Mouse (Mus musculus) MEL (cell line): ENCODE measurements around the gene Sec23a. TPM values are rescaled to one million over a fixed set of nuclear protein-coding genes. Genes with fewer than 3 reads are reported as not detected.

Source experiments
- DNase-seq: peaks from one replicate; pipeline ENCODE4 v3.0.0; 2011; ENCODE audit warnings: low read depth, low spot score
- H3K27ac ChIP-seq: 2 replicates; pipeline ENCODE4 v1.5.1; 2012; ENCODE audit warnings: low read depth, mild to moderate bottlenecking, control low read depth, low read length, moderate library complexity; ENCODE audit not compliant: control insufficient read depth
- H3K27me3 ChIP-seq, 2 experiments: fragments of 150-350 bp in 1 of 2; sonication (generic) in 1 of 2; 2 replicates each; pipeline ENCODE4 v1.6.1; 2012; ENCODE audit warnings: low read length in 2 of 2, mild to moderate bottlenecking in 2 of 2, improper control_type of control experiment in 1 of 2, moderate library complexity in 1 of 2; ENCODE audit not compliant: insufficient read depth in 2 of 2, control insufficient read depth in 1 of 2
- H3K36me3 ChIP-seq, 2 experiments: 2 replicates each; pipeline ENCODE4 v1.6.1; 2012 to 2014; ENCODE audit warnings: low read length in 2 of 2, improper control_type of control experiment in 1 of 2, inconsistent platforms in 1 of 2, mild to moderate bottlenecking in 1 of 2; ENCODE audit not compliant: insufficient read depth in 2 of 2, control insufficient read depth in 1 of 2
- H3K4me1 ChIP-seq, 2 experiments: fragments of 150-350 bp in 1 of 2; sonication (generic) in 1 of 2; 2 replicates each; pipeline ENCODE4 v1.6.1; 2012; ENCODE audit warnings: low read length in 2 of 2, improper control_type of control experiment in 1 of 2, mild to moderate bottlenecking in 1 of 2; ENCODE audit not compliant: insufficient read depth in 2 of 2, control insufficient read depth in 1 of 2
- H3K4me3 ChIP-seq, 2 experiments: fragments of 150-350 bp in 1 of 2; sonication (generic) in 1 of 2; 2 replicates each; pipeline ENCODE4 v1.5.1; 2012; ENCODE audit warnings: low read depth in 2 of 2, low read length in 2 of 2, mild to moderate bottlenecking in 2 of 2, moderate library complexity in 2 of 2, control low read depth in 1 of 2, improper control_type of control experiment in 1 of 2; ENCODE audit not compliant: control insufficient read depth in 1 of 2, insufficient read depth in 1 of 2
- H3K79me2 ChIP-seq: 2 replicates; pipeline ENCODE4 v1.6.1; 2012; ENCODE audit warnings: mild to moderate bottlenecking, low read length, moderate library complexity; ENCODE audit not compliant: control insufficient read depth, poor library complexity, insufficient read depth
- H3K9ac ChIP-seq: 2 replicates; pipeline ENCODE4 v1.6.1; 2012; ENCODE audit warnings: low read depth, mild to moderate bottlenecking, control low read depth, low read length, moderate library complexity; ENCODE audit not compliant: control insufficient read depth, poor library complexity, severe bottlenecking
- H3K9me3 ChIP-seq: fragments of 150-350 bp; sonication (generic); replicated peaks from 2 replicates; pipeline ENCODE4 v1.6.1; 2012; ENCODE audit warnings: mild to moderate bottlenecking, low read length, improper control_type of control experiment, moderate library complexity; ENCODE audit not compliant: insufficient read depth
- CHD1 ChIP-seq: IDR thresholded peaks from 2 replicates; pipeline ENCODE4 v1.6.1; 2012; ENCODE audit warnings: low read depth, mild to moderate bottlenecking, inconsistent platforms, low read length, improper control_type of control experiment
- CTCF ChIP-seq, 3 experiments: IDR thresholded peaks in 2 of 3; conservative IDR thresholded peaks in 1 of 3; 2 replicates each; pipeline ENCODE4 v1.5.1; 2011 to 2012; ENCODE audit warnings: low read length in 3 of 3, low read depth in 2 of 3, mild to moderate bottlenecking in 2 of 3, improper control_type of control experiment in 1 of 3, inconsistent platforms in 1 of 3, mixed read lengths in 1 of 3, moderate library complexity in 1 of 3; ENCODE audit not compliant: control insufficient read depth in 1 of 3, insufficient read depth in 1 of 3, poor library complexity in 1 of 3, severe bottlenecking in 1 of 3
- EP300 ChIP-seq, 2 experiments: IDR thresholded peaks; 2 replicates each; pipeline ENCODE4 v1.6.1; 2011; ENCODE audit warnings: improper control_type of control experiment in 2 of 2, low read length in 2 of 2, low read depth in 1 of 2, mild to moderate bottlenecking in 1 of 2
- HCFC1 ChIP-seq: IDR thresholded peaks from 2 replicates; pipeline ENCODE4 v1.6.1; 2012; ENCODE audit warnings: low read depth, mild to moderate bottlenecking, inconsistent platforms, low read length, improper control_type of control experiment, moderate library complexity
- KAT2A ChIP-seq: conservative IDR thresholded peaks from 2 replicates; pipeline ENCODE4 v1.6.1; 2012; ENCODE audit warnings: low read depth, low read length, improper control_type of control experiment, inconsistent platforms
- MYB ChIP-seq: IDR thresholded peaks from 2 replicates; pipeline ENCODE4 v1.6.1; 2011; ENCODE audit warnings: mild to moderate bottlenecking, low read depth, low read length, improper control_type of control experiment
- MYC ChIP-seq: IDR thresholded peaks from 2 replicates; pipeline ENCODE4 v1.6.1; 2011; ENCODE audit warnings: low read depth, mild to moderate bottlenecking, low read length, improper control_type of control experiment, moderate library complexity
- NRF1 ChIP-seq: IDR thresholded peaks from 2 replicates; pipeline ENCODE4 v1.6.1; 2014; ENCODE audit warnings: low read depth, mild to moderate bottlenecking, inconsistent platforms, low read length, improper control_type of control experiment, moderate library complexity; ENCODE audit not compliant: poor library complexity, insufficient read depth, severe bottlenecking
- POLR2AphosphoS2 ChIP-seq: IDR thresholded peaks from 2 replicates; pipeline ENCODE4 v1.6.1; 2011; ENCODE audit warnings: low read length, improper control_type of control experiment
- RAD21 ChIP-seq: IDR thresholded peaks from 2 replicates; pipeline ENCODE4 v1.6.1; 2011; ENCODE audit warnings: mild to moderate bottlenecking, low read depth, low read length, improper control_type of control experiment
- SMC3 ChIP-seq: IDR thresholded peaks from 2 replicates; pipeline ENCODE4 v1.6.1; 2011; ENCODE audit warnings: low read depth, low read length, improper control_type of control experiment
- ZC3H11A ChIP-seq: IDR thresholded peaks from 2 replicates; pipeline ENCODE4 v1.6.1; 2012; ENCODE audit warnings: low read depth, mild to moderate bottlenecking, inconsistent platforms, low read length, improper control_type of control experiment
- polyA plus RNA-seq, 2 experiments: library from polyadenylated mRNA; stranded (reverse) in 1 of 2; unstranded in 1 of 2; fragments of >175 nt in 1 of 2; fragments of >200 nt in 1 of 2; gene quantifications; 2 replicates each; pipeline versions ENCODE4 v1.2.1 to v1.2.4; 2012; ENCODE audit warnings: low replicate concordance in 2 of 2, low read depth in 1 of 2; ENCODE audit not compliant: insufficient read length in 2 of 2, insufficient read depth in 1 of 2, missing spikeins in 1 of 2
- total RNA-seq: library from RNA; depleted of rRNA; stranded (reverse); fragments of 300-350 nt; gene quantifications from 2 replicates; pipeline ENCODE4 v1.2.3, GENCODE M21; 2012

The Sec23a gene
- total and polyA plus RNA-seq, 3 experiments = 16.1 to 98.2 (median 16.7) TPM

DNA sequence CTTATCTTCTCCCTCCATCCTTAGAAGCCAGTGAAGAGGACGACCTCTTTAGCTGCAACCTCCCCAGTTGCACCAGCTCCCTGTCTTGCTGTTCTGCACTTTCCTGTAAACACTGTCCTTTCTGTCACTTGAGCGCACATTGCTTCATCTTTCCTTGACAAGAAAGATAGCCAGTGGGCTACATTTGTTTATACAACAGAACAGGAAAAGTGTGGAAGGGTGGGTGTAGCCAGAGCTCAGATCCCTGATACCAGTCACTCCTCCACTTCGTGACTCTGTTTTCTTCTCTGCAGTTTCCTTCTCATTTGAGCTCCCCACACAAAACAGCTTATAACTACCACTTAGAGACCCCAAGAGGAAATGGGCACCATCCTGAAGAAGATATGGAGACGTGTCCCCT lies 77.2 kb downstream of the Sec23a start:
- Histone ChIP-seq H3K9ac (no peak overlapping the region), H3K27me3 (peaks cover 7 to 11% of the 10 kb centered on the region in 2 experiments; a peak in 3 of 4 replicates), H3K79me2 (no peaks in the 10 kb centered on the region), H3K27ac (no peak overlapping the region), H3K9me3 (no peaks in the 10 kb centered on the region), H3K4me1 (no peaks in the 10 kb centered on the region), H3K36me3 (no peaks in the 10 kb centered on the region), H3K4me3 (no peak overlapping the region)
- no peak for DNase-seq
- TF ChIP-seq EP300 (IDR thresholded peaks at IDR 0.05; ENCODE audit: low read depth in 1 of 2, low read length in 2 of 2) (no peak), MYB (no peak), HCFC1 (no peak), CHD1 (no peak), ZC3H11A (no peak), MYC (no peak), NRF1 (no peak)
- TF ChIP-seq, all 39 proteins: peak for 0

DNA sequence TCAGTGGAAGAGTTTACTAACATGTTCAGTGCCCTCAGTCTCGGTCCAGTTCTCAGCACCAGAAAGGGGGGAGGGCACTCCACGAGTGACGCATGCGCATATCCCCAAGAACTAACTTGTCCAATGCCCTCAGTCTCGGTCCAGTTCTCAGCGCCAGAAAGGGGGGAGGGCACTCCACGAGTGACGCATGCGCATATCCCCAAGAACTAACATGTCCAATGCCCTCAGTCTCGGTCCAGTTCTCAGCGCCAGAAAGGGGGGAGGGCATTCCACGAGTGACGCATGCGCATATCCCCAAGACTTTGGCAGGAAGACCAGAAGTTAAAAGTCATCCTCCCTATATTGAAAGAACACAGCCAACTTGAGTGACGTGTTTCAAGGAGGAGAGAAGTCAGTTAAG lies 86.8 kb downstream of the Sec23a start:
- Histone ChIP-seq H3K27me3 (no peaks in the 10 kb centered on the region), H3K27ac (no peak overlapping the region), H3K79me2 (no peaks in the 10 kb centered on the region), H3K9ac (peak overlapping the region; percentile 58), H3K4me3 (peak overlapping the region; percentile 43 to 51), H3K4me1 (0 out of 4 replicates have a peak, but pooled peaks cover 0 to 7% of the 10 kb centered on the region in 2 experiments), H3K36me3 (no peaks in the 10 kb centered on the region), H3K9me3 (no peaks in the 10 kb centered on the region)
- DNase-seq = peak; percentile 82
- TF ChIP-seq MYB (no peak), NRF1 (peak; percentile 76)

DNA sequence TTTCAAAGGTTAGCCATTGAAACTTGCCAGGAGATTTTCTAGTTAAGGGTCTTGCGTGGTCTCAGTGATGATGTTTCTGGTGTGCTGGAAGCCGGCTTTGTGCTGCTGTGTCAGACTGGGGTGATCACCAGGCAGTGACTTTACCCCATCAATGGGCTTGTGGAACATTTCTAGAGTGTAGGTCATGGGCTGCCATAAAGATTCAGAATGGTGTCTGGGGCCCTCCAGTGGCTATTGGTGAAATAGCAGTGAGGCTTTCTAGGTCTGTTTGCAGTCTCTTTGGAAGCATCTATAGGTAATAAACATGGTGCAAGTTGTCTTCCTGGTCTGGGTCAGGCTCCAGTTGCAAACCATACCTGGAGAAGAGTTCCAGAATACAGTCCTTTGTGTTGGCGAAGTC lies 87.8 kb downstream of the Sec23a start:
- TF ChIP-seq CTCF (IDR thresholded peaks at IDR 0.05 in 2 of 3, conservative IDR thresholded peaks at IDR 0.05 in 1 of 3; ENCODE audit: control insufficient read depth in 1 of 3, insufficient read depth in 1 of 3, low read depth in 2 of 3, low read length in 3 of 3, poor library complexity in 1 of 3, severe bottlenecking in 1 of 3) (peak; percentile 59 to 75 (median 72)), RAD21 (peak; percentile 81), KAT2A (no peak), POLR2AphosphoS2 (no peak), SMC3 (peak; percentile 70), ZC3H11A (peak; percentile 58)
- Histone ChIP-seq H3K9me3 (no peaks in the 10 kb centered on the region), H3K4me1 (0 out of 4 replicates have a peak, but pooled peaks cover 0 to 7% of the 10 kb centered on the region in 2 experiments), H3K4me3 (no peak overlapping the region), H3K79me2 (no peaks in the 10 kb centered on the region), H3K9ac (no peak overlapping the region), H3K27me3 (peaks cover 0 to under 1% of the 10 kb centered on the region in 2 experiments; a peak in 1 of 4 replicates), H3K36me3 (no peaks in the 10 kb centered on the region), H3K27ac (no peak overlapping the region)
- DNase-seq = peak; percentile 72
